Mouse (Mus musculus): ENCODE results near the gene Ccdc6.
"Not testable (repeated sequence)": the region's sequence is repeated elsewhere in the genome, so short reads cannot be mapped to it uniquely, and the experiment has no call there.

Ccdc6 gene

GRCm38 (mm10) chr10:70204505-70205399, 107.8 kb downstream of the Ccdc6 start, which contains the start of gene Mrln:
Gene Mrln, plus strand, starts transcription at chr10:70204664.
- DNase-seq (ENCODE audit: low spot score in 2 of 2) = no peak

- DNase-seq (ENCODE audit: low spot score in 2 of 2) = no peak
Observed at GRCm38 (mm10) chr10:70211281-70211680, 114.4 kb downstream of the Ccdc6 start.

- no peak for DNase-seq (ENCODE audit: low spot score in 2 of 2)
Observed at GRCm38 (mm10) chr10:70220971-70221370, 124.0 kb downstream of the Ccdc6 start.

DNA sequence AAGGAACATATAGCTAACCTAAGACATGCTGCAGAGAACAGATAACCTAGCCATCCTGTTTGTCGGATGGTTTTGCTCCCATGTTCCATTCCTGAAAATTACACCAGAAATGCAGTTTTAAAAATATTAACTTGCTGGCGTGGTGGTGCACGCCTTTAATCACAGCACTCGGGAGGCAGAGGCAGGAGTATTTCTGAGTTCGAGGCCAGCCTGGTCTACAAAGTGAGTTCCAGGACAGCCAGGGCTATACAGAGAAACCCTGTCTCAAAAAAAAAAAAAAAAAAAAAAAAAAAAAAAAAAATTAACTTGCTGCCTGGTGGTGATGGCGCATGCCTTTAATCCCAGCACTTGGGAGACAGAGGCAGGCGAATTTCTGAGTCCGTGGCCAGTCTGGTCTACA, 125.3 kb downstream of the Ccdc6 start:
- not testable (repeated sequence) for DNase-seq (ENCODE audit: low spot score in 2 of 2)

- DNase-seq (ENCODE audit: low spot score in 2 of 2) = no peak
Observed at GRCm38 (mm10) chr10:70224571-70224970, 127.7 kb downstream of the Ccdc6 start.

DNA sequence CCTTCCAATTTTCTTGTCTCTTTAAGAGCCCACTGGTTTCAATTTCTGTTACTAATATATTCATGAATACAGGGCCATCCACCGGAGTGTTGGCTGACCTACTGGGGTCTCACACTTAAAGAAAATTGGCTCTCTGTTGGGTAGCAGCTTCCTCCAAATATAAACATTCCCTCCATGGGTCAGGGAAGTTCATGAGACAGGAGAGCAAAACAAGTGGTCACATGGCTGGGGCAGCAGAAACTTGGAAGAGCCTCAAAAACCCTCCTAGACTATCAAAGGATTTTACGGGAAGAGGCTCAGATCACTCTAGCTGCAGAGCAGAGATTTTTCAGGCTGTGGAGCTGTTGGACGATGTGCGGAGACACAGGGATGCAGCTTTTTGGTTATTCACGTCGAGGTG, 128.8 kb downstream of the Ccdc6 start:
- no peak for DNase-seq (ENCODE audit: low spot score in 2 of 2)

- DNase-seq (ENCODE audit: low spot score in 2 of 2) = no peak
Observed at GRCm38 (mm10) chr10:70226608-70227007, 129.7 kb downstream of the Ccdc6 start.

GRCm38 (mm10) chr10:70230352-70230751, 133.4 kb downstream of the Ccdc6 start:
- DNase-seq (ENCODE audit: low spot score in 2 of 2) = no peak

GRCm38 (mm10) chr10:70237936-70238335, 141.0 kb downstream of the Ccdc6 start:
- DNase-seq (ENCODE audit: low spot score in 2 of 2) = no peak
